Mouse (Mus musculus): ENCODE measurements at regions not wholly inside any gene's neighbourhood (a gene's known extent, or its start where the extent isn't known, plus 50 kb on each side); places are given as distances from the start of the nearest gene placed in this dataset.

DNA sequence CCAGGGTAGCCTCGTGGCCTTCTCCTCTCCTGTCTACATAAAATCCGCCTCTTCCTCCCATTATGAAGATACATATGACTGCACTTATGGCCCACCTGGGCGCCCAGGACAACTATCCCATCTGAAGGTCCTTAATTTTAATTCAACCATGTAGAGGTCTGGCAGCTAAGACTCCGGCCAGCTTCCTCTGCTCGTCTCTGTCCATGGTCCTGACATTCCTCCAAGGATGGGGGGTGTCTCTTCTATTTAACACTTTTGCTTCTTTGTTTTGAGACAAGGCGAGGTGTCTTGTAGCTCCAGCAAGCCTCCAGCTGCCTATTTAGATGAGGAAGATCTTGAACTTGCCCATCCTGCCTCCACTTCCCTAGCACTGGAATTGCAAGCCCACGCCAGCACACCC is 83.0 kb upstream of the Unc5b start:
- TF ChIP-seq CTCF (IDR thresholded peaks at IDR 0.05; ENCODE audit: low read depth) (no peak), EP300 (IDR thresholded peaks at IDR 0.05; ENCODE audit: low read depth) (no peak)

All from liver, postnatal 0 days (tissue).